Mouse (Mus musculus) kidney, adult 2 months (tissue): ENCODE measurements around the gene Tbxas1.

Source experiments
- CTCF ChIP-seq: fragments of 200-500 bp; conservative IDR thresholded peaks from 2 replicates; pipeline ENCODE4 v1.5.1; 2011; ENCODE audit warnings: low read depth, mild to moderate bottlenecking, control low read depth, low read length, moderate library complexity, mixed read lengths; ENCODE audit not compliant: insufficient read depth, insufficient read length
- POLR2A ChIP-seq: fragments of 200-500 bp; IDR thresholded peaks from one replicate; pipeline ENCODE4 v1.6.1; 2011; ENCODE audit warnings: low read depth, low read length, control low read depth

DNA sequence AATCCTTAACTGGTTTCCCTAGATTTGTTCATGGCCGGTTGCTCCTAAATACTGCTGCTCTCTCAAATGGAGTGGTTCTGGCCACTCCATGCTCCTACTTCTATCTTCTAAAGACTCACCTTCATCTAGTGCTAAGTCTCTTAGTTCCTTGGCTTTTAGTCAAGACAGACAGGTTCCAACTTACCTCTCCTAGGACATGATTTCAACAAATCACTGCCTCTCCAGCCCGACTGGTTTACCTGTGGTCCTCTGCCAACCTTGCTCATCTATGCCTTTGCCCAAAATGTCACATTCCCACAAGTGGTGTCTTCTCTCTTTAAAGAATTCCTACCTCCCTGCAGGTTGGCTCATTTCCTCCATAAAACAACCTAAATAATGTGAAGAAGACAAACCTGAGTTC is 2.5 kb downstream of the Tbxas1 start:
- TF ChIP-seq CTCF (no peak), POLR2A (no peak)
